Mouse (Mus musculus) heart, adult 2 months (tissue): ENCODE measurements around the gene Poglut1. TPM values are rescaled to one million over a fixed set of nuclear protein-coding genes. Genes with fewer than 3 reads are reported as not detected.

Source experiments
- DNase-seq, 2 experiments: peaks; one replicate each; pipeline ENCODE4 v3.0.0; 2021
- H3K27ac ChIP-seq: fragments of 200-600 bp; 2 replicates; pipeline ENCODE4 v1.8.1; 2022
- H3K27me3 ChIP-seq: fragments of 200-500 bp; 2 replicates; pipeline ENCODE4 v1.6.1; 2012; ENCODE audit warnings: mild to moderate bottlenecking, low read length, inconsistent platforms, mixed read lengths; ENCODE audit not compliant: control insufficient read depth, insufficient read depth
- H3K36me3 ChIP-seq: fragments of 200-500 bp; 2 replicates; pipeline ENCODE4 v1.6.1; 2012; ENCODE audit warnings: low read length, inconsistent platforms; ENCODE audit not compliant: control insufficient read depth, insufficient read depth
- H3K4me1 ChIP-seq: fragments of 200-500 bp; 2 replicates; pipeline ENCODE4 v1.6.1; 2011; ENCODE audit warnings: low read length; ENCODE audit not compliant: control insufficient read depth, insufficient read depth
- H3K4me3 ChIP-seq: fragments of 200-600 bp; 2 replicates; pipeline ENCODE4 v1.8.1; 2022
- H3K79me2 ChIP-seq: fragments of 200-500 bp; replicated peaks from 2 replicates; pipeline ENCODE4 v1.6.1; 2012; ENCODE audit warnings: mild to moderate bottlenecking, inconsistent platforms, low read length, moderate library complexity, mixed read lengths; ENCODE audit not compliant: control insufficient read depth, insufficient read depth
- H3K9ac ChIP-seq: fragments of 200-500 bp; 2 replicates; pipeline ENCODE4 v1.6.1; 2012; ENCODE audit warnings: low read depth, mild to moderate bottlenecking, control low read depth, inconsistent platforms, low read length, mixed read lengths
- CTCF ChIP-seq: fragments of 200-600 bp; IDR thresholded peaks from 2 replicates; pipeline ENCODE4 v1.8.1; 2022; ENCODE audit warnings: antibody characterized with exemption, mild to moderate bottlenecking, moderate library complexity
- EP300 ChIP-seq: fragments of 200-500 bp; IDR thresholded peaks from 2 replicates; pipeline ENCODE4 v1.6.1; 2011; ENCODE audit warnings: low read depth, low read length, control low read depth; ENCODE audit not compliant: insufficient read depth
- POLR2A ChIP-seq: fragments of 200-500 bp; IDR thresholded peaks from 2 replicates; pipeline ENCODE4 v1.6.1; 2011; ENCODE audit warnings: mild to moderate bottlenecking, low read depth, low read length, control low read depth; ENCODE audit not compliant: insufficient read depth
- WGBS: fragments of 180-500 bp; shearing (Covaris S2); methylation state at CpG from one replicate; pipeline ENCODE4 v1.1.7; 2018; 5-methylcytosine and 5-hydroxymethylcytosine counted together
- intact Hi-C: fragments of 180-260 bp; cut with DNase I; formaldehyde crosslinking; loops from one replicate; pipeline ENCODE4 v1.15.1; 2025
- polyA plus RNA-seq: library from polyadenylated mRNA; depleted of rRNA; stranded (reverse); fragments of >200 nt; gene quantifications from 2 replicates; pipeline ENCODE4 v1.2.3, GENCODE M21; 2012
- total RNA-seq, 2 experiments: library from RNA; stranded (reverse); gene quantifications; 2 replicates each; pipeline ENCODE4 v1.2.3; 2021

The Poglut1 gene
- total and polyA plus RNA-seq, 3 experiments = 10.8 to 12.9 (median 11.0) TPM

DNA sequence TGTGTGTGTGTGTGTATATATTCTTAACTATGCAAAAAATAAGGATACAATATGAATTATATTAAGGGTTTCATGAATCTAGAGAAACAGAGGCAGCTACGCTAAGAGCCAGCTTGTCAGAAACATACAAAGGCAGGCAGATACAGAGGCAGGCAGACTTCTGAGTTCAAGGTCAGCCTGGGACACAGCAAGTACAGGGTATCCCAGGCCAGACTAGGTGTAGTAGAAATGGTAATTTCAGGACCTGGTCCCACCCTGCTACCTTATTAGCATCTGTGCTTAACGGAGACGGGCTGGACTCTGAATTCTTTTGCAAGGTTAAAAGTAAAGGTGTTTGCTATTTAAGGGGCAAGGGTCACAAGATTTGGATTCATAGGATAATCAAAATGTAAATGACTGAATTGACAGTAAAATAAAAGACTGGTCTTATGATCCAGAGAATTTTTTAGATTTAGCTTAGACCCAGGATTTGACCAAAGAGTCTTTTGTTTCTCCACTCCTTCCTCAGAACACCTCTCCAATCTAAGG, 8.2 kb upstream of the Poglut1 start, which contains the start of gene Tmem39a:
TSS of gene Tmem39a (plus strand) at position 478 of the 528 bp plus-strand sequence.
- Histone ChIP-seq H3K27me3 (no peaks in the 10 kb centered on the region), H3K4me3 (no peak within 1 kb of the TSS), H3K27ac (no peak within 1 kb of the TSS), H3K36me3 (no peaks in the 10 kb centered on the region), H3K4me1 (no peaks in the 10 kb centered on the region), H3K79me2 (no peaks in the 10 kb centered on the region), H3K9ac (no peak within 1 kb of the TSS)
- 79% methylated on average over 3 of the region's 3 CpGs for WGBS
- DNase-seq = no peak
- intact Hi-C loops = no loop called here
- TF ChIP-seq POLR2A (no peak), EP300 (no peak), CTCF (no peak)

GRCm38 (mm10) chr16:38555988-38556387, 5.9 kb upstream of the Poglut1 start:
- no peak overlapping the region for H3K27ac ChIP-seq
- no peaks in the 10 kb centered on the region for H3K79me2 ChIP-seq
- DNase-seq = no peak
- H3K4me3 ChIP-seq = no peak overlapping the region
- no peak overlapping the region for H3K9ac ChIP-seq
- 82% methylated on average over 3 of the region's 3 CpGs for WGBS
- no peak for TF ChIP-seq CTCF
- TF ChIP-seq POLR2A = no peak
- TF ChIP-seq EP300 = no peak
- no peaks in the 10 kb centered on the region for H3K4me1 ChIP-seq
- H3K36me3 ChIP-seq = no peaks in the 10 kb centered on the region
- intact Hi-C loops = no loop called here
- H3K27me3 ChIP-seq = no peaks in the 10 kb centered on the region

GRCm38 (mm10) chr16:38548000-38548399, 2.1 kb downstream of the Poglut1 start:
- H3K4me1 ChIP-seq = peaks cover 2% of the 10 kb centered on the region; the same call in 1 of the 2 replicates
- no peak for TF ChIP-seq EP300
- TF ChIP-seq POLR2A = no peak
- TF ChIP-seq CTCF = no peak
- no peaks in the 10 kb centered on the region for H3K79me2 ChIP-seq
- H3K36me3 ChIP-seq = peaks cover 2% of the 10 kb centered on the region; the same call in 1 of the 2 replicates
- no peaks in the 10 kb centered on the region for H3K27me3 ChIP-seq
- 89% methylated on average over 1 of the region's 1 CpGs for WGBS
- no peak overlapping the region for H3K4me3 ChIP-seq
- intact Hi-C loops = no loop called here
- H3K9ac ChIP-seq = no peak overlapping the region
- no peak for DNase-seq
- H3K27ac ChIP-seq = no peak overlapping the region

- no peak overlapping the region for H3K9ac ChIP-seq
- no peaks in the 10 kb centered on the region for H3K36me3 ChIP-seq
- intact Hi-C loops = loop anchor here (5.0 to 10.0 kb wide), 2 partner anchors 78 to 186 kb away; no protein-coding TSS in a partner anchor
- TF ChIP-seq POLR2A = no peak
- no peak for TF ChIP-seq EP300
- no peak for TF ChIP-seq CTCF
- no peaks in the 10 kb centered on the region for H3K4me1 ChIP-seq
- WGBS = 84% methylated on average over 13 of the region's 13 CpGs
- no peaks in the 10 kb centered on the region for H3K79me2 ChIP-seq
- H3K4me3 ChIP-seq = no peak overlapping the region
- H3K27me3 ChIP-seq = no peaks in the 10 kb centered on the region
- H3K27ac ChIP-seq = no peak overlapping the region
- no peak for DNase-seq
Measured at GRCm38 (mm10) chr16:38538716-38539380, 11.2 kb downstream of the Poglut1 start.

DNA sequence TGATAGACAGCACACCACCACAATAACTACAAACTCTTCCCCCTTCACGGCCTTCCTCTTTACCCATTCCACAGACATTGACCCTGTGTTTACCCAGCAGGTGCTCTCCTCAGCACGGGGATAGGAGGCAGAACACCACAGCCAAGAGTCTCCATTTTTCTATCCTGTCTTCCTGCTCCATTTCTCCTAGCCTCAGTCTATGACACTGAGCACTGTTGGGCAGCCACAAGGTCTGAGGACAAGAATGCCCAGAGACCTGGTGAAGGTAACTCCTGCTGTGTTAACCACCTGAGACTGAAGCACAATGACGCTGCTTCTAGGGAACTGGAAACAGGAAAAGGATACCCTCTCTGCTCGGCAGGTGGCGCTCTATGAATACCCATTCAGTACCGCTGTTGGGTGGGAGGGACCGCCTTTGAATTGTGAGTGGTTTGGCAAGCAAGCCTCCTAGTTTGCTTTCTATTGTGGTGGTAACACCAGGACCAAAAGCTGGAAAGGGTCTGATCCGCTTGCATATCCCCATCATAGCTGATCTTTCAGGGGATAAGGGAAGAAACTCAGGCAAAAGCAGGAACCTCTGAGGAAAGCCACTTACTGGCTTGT, 13.4 kb downstream of the Poglut1 start:
- Histone ChIP-seq H3K36me3 (no peaks in the 10 kb centered on the region), H3K79me2 (no peaks in the 10 kb centered on the region), H3K9ac (no peak overlapping the region), H3K27ac (no peak overlapping the region), H3K27me3 (no peaks in the 10 kb centered on the region), H3K4me1 (no peaks in the 10 kb centered on the region), H3K4me3 (no peak overlapping the region)
- no peak for TF ChIP-seq POLR2A
- TF ChIP-seq EP300 = peak; percentile 82
- TF ChIP-seq CTCF = peak; percentile 99
- peak; percentile 73 to 81 for DNase-seq
- intact Hi-C loops = loop anchor here (1.0 to 10.0 kb wide), 3 partner anchors 81 to 276 kb away; no protein-coding TSS in a partner anchor
- 27% methylated on average over 8 of the region's 8 CpGs for WGBS

DNA sequence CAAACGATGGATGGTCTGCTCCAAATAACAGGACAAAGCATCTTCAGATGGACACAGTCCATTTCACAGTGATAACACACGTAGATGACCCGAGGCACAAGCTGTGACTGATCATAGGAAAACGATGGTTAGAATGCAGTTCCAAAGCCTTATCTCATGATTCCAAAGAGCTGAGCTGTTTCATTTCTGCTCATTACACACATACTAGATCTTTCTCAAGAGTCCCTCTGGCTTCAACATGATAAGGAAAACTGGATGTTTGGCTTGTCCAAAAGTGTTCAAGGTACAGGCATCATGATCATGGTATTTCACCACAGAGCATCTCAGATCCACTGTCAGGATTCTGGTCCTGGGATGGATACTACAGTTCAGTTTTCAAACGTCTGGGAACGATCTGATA, 23.8 kb downstream of the Poglut1 start:
- H3K27me3 ChIP-seq = no peaks in the 10 kb centered on the region
- intact Hi-C loops = no loop called here
- peaks cover 2% of the 10 kb centered on the region for H3K4me1 ChIP-seq
- no peak overlapping the region for H3K27ac ChIP-seq
- no peak overlapping the region for H3K4me3 ChIP-seq
- TF ChIP-seq POLR2A (no peak), CTCF (no peak), EP300 (no peak)
- WGBS = 62% methylated on average over 6 of the region's 6 CpGs
- H3K36me3 ChIP-seq = peaks cover 2% of the 10 kb centered on the region
- H3K9ac ChIP-seq = no peak overlapping the region
- H3K79me2 ChIP-seq = no peaks in the 10 kb centered on the region
- no peak for DNase-seq
